21 mouse cellular contexts compared by ENCODE assay signal in genomic region chr7:98223796-98224195, GRCm38 (mm10). TPM values are rescaled to one million over a fixed set of nuclear protein-coding genes. Genes with fewer than 3 reads are reported as not detected.
DNase-seq lines count a peak whose midpoint lies in the region; ATAC-seq lines count a peak whose summit lies in the region.
"Had no signal": no experiment of that assay in that cellular context is flagged by ENCODE, and none has a peak within 500 bp of the region (broad histone marks: within the 10 kb centered on the region; RNA-seq: fewer than 3 reads in every experiment).

No protein-coding gene starts in this region.

- DNase-seq in 416B (ENCODE audit: low read depth): peak; percentile 76
- DNase-seq in thymus, postnatal 14 days: no peak
- no peak for DNase-seq in gastrocnemius, adult 8-10 months (ENCODE audit: low spot score in 2 of 2)
- no peak for DNase-seq in lung, postnatal 14 days
- DNase-seq: adrenal gland, adult 2 months; adrenal gland, adult 8-10 months; adrenal gland, postnatal 10 days; adrenal gland, postnatal 14 days; adrenal gland, postnatal 25 days; adrenal gland, postnatal 36 days; B cell, adult 2 months; cerebellum, adult 11 months; cerebellum, adult 11-12 months; cerebellum, adult 18-20 months; cerebellum, adult 2 months had no signal

- peak; percentile 95 for ATAC-seq in granulocyte monocyte progenitor cell, adult 5-6 weeks (replicated peaks; ENCODE audit: poor library complexity, severe bottlenecking)
- ATAC-seq in megakaryocyte progenitor cell, adult 5-6 weeks (replicated peaks; ENCODE audit: poor library complexity): peak; percentile 84
- ATAC-seq: activated CD4-positive, CD25-positive, alpha-beta regulatory T cell, adult 4 months; CD4-positive, CD25-positive, alpha-beta regulatory T cell, adult 4 months; Patski had no signal

RNA-seq across cellular contexts. Expression of gene B3gnt6, which starts 24.5 kb away (rescaled TPM):
- 0.58 TPM in 1 of 2 replicates, not detected in the other for total RNA-seq in granulocyte monocyte progenitor cell, adult 5-6 weeks (2014; fragmentation: Nextera tagmentation)
- not detected in 2 replicates for total RNA-seq in granulocyte monocyte progenitor cell, adult 5-6 weeks (2017)
- total RNA-seq in megakaryocyte progenitor cell, adult 5-6 weeks (2015): 0.20 TPM in 1 of 2 replicates, not detected in the other
- 0.12 TPM in 1 of 2 replicates, not detected in the other for total RNA-seq in megakaryocyte progenitor cell, adult 5-6 weeks (2017)
- not detected for total RNA-seq in gastrocnemius, adult 8-10 months (2022)
- total RNA-seq: CH12.LX had no signal

RNA-seq across cellular contexts. Expression of gene Capn5, which starts 45.7 kb away (rescaled TPM):
- 3.2 and 5.2 TPM in 2 replicates for total RNA-seq in granulocyte monocyte progenitor cell, adult 5-6 weeks (2014; fragmentation: Nextera tagmentation)
- total RNA-seq in granulocyte monocyte progenitor cell, adult 5-6 weeks (2017): 1.2 and 1.3 TPM in 2 replicates
- 3.4 and 4.5 TPM in 2 replicates for total RNA-seq in megakaryocyte progenitor cell, adult 5-6 weeks (2015)
- 4.0 and 7.5 TPM in 2 replicates for total RNA-seq in megakaryocyte progenitor cell, adult 5-6 weeks (2017)
- total RNA-seq in gastrocnemius, adult 8-10 months (2022): 1 to 10 TPM in 2 of 4 experiments, under 1 TPM in 2; 0.73 to 1.6 (median 1.0) TPM
